Mouse (Mus musculus): ENCODE data around the gene Cyp3a16. TPM values are rescaled to one million over a fixed set of nuclear protein-coding genes. Genes with fewer than 3 reads are reported as not detected.
"Not testable (repeated sequence)": the region's sequence is repeated elsewhere in the genome, so short reads cannot be mapped to it uniquely, and the experiment has no call there.

Gene Cyp3a16
- polyA plus RNA-seq, 1 experiment: not detected

- H3K4me3 ChIP-seq: no peak overlapping the region
- H3K4me2 ChIP-seq (ENCODE audit: low read depth): no peak overlapping the region
- H3K36me3 ChIP-seq (ENCODE audit: control insufficient read depth, insufficient read depth): no peaks in the 10 kb centered on the region
- no peaks in the 10 kb centered on the region for H3K79me2 ChIP-seq (ENCODE audit: control insufficient read depth, insufficient read depth)
- no peaks in the 10 kb centered on the region for H3K27me3 ChIP-seq (ENCODE audit: control insufficient read depth, insufficient read depth, insufficient read length)
- no peak overlapping the region for H3ac ChIP-seq (ENCODE audit: control insufficient read depth, insufficient read length)
- TF ChIP-seq CEBPB (IDR thresholded peaks at IDR 0.05; ENCODE audit: insufficient read depth, poor library complexity, severe bottlenecking) (no peak), E2F4 (IDR thresholded peaks at IDR 0.05; ENCODE audit: insufficient read depth) (no peak), TCF3 (IDR thresholded peaks at IDR 0.05; ENCODE audit: insufficient read length, low read depth) (no peak), MYOG (IDR thresholded peaks at IDR 0.05; ENCODE audit: control insufficient read depth in 1 of 3, insufficient read depth in 1 of 3, insufficient read length in 2 of 3, low read depth in 2 of 3) (no peak), USF1 (IDR thresholded peaks at IDR 0.05; ENCODE audit: low read depth) (no peak), TCF12 (IDR thresholded peaks at IDR 0.05; ENCODE audit: insufficient read depth, poor library complexity, severe bottlenecking) (no peak), POLR2AphosphoS2 (IDR thresholded peaks at IDR 0.05; ENCODE audit: insufficient read length, low read depth) (no peak), SRF (IDR thresholded peaks at IDR 0.05; ENCODE audit: control insufficient read depth, insufficient read length, low read depth) (no peak), REST (IDR thresholded peaks at IDR 0.05; ENCODE audit: insufficient read depth, insufficient read length) (no peak), MYOD1 (IDR thresholded peaks at IDR 0.05; ENCODE audit: control insufficient read depth in 1 of 3, insufficient read length in 2 of 3, low read depth in 2 of 3) (no peak), MAX (IDR thresholded peaks at IDR 0.05; ENCODE audit: low read depth) (no peak)
Observed at GRCm38 (mm10) chr5:145433688-145434087, 35.8 kb downstream of the Cyp3a16 start.

- Histone ChIP-seq H3ac (ENCODE audit: control insufficient read depth, insufficient read length) (no peak overlapping the region), H3K79me2 (ENCODE audit: control insufficient read depth, insufficient read depth) (no peaks in the 10 kb centered on the region), H3K4me2 (ENCODE audit: low read depth) (no peak overlapping the region), H3K27me3 (ENCODE audit: control insufficient read depth, insufficient read depth, insufficient read length) (no peaks in the 10 kb centered on the region), H3K4me3 (no peak overlapping the region), H3K36me3 (ENCODE audit: control insufficient read depth, insufficient read depth) (no peaks in the 10 kb centered on the region)
- TF ChIP-seq TCF12 (IDR thresholded peaks at IDR 0.05; ENCODE audit: insufficient read depth, poor library complexity, severe bottlenecking) (no peak), CEBPB (IDR thresholded peaks at IDR 0.05; ENCODE audit: insufficient read depth, poor library complexity, severe bottlenecking) (no peak), MAX (IDR thresholded peaks at IDR 0.05; ENCODE audit: low read depth) (no peak), SRF (IDR thresholded peaks at IDR 0.05; ENCODE audit: control insufficient read depth, insufficient read length, low read depth) (no peak), E2F4 (IDR thresholded peaks at IDR 0.05; ENCODE audit: insufficient read depth) (no peak), POLR2A (IDR thresholded peaks at IDR 0.05; ENCODE audit: insufficient read length, low read depth) (no peak), MYOD1 (IDR thresholded peaks at IDR 0.05; ENCODE audit: control insufficient read depth in 1 of 3, insufficient read length in 2 of 3, low read depth in 2 of 3) (no peak), REST (IDR thresholded peaks at IDR 0.05; ENCODE audit: insufficient read depth, insufficient read length) (no peak), USF1 (IDR thresholded peaks at IDR 0.05; ENCODE audit: low read depth) (no peak), MYOG (IDR thresholded peaks at IDR 0.05; ENCODE audit: control insufficient read depth in 1 of 3, insufficient read depth in 1 of 3, insufficient read length in 2 of 3, low read depth in 2 of 3) (no peak), POLR2AphosphoS2 (IDR thresholded peaks at IDR 0.05; ENCODE audit: insufficient read length, low read depth) (no peak), TCF3 (IDR thresholded peaks at IDR 0.05; ENCODE audit: insufficient read length, low read depth) (no peak)
Observed at GRCm38 (mm10) chr5:145431004-145431403, 38.5 kb downstream of the Cyp3a16 start.

DNA sequence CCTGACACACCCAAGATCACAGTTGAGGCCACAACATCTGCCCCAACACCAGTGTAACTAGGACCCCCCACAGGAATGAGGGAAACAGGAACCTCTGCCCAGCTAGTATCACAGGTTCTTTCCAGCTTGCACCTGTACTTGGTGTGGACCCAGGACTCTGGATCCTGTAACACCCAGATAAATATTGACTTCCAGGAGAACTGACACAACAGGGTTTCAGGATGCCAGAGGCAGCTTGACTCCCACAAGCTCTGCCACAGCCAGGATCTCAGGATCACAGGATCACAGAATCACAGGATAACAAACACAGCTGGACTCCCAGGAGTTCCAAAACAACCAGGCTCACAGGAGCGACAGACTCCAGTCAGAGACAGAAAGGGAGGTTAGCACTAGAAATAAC is 47.2 kb downstream of the Cyp3a16 start:
- Histone ChIP-seq H3K27me3 (ENCODE audit: control insufficient read depth, insufficient read depth, insufficient read length) (no peaks in the 10 kb centered on the region), H3K79me2 (ENCODE audit: control insufficient read depth, insufficient read depth) (no peaks in the 10 kb centered on the region), H3K4me2 (ENCODE audit: low read depth) (no peak overlapping the region), H3K4me3 (no peak overlapping the region), H3K36me3 (ENCODE audit: control insufficient read depth, insufficient read depth) (no peaks in the 10 kb centered on the region), H3ac (ENCODE audit: control insufficient read depth, insufficient read length) (no peak overlapping the region)
- TF ChIP-seq MAX (IDR thresholded peaks at IDR 0.05; ENCODE audit: low read depth): no peak
- no peak for TF ChIP-seq SRF (IDR thresholded peaks at IDR 0.05; ENCODE audit: control insufficient read depth, insufficient read length, low read depth)
- no peak for TF ChIP-seq USF1 (IDR thresholded peaks at IDR 0.05; ENCODE audit: low read depth)
- no peak for TF ChIP-seq E2F4 (IDR thresholded peaks at IDR 0.05; ENCODE audit: insufficient read depth)
- TF ChIP-seq MYOG (IDR thresholded peaks at IDR 0.05; ENCODE audit: control insufficient read depth in 1 of 3, insufficient read depth in 1 of 3, insufficient read length in 2 of 3, low read depth in 2 of 3): no peak
- TF ChIP-seq TCF3 (IDR thresholded peaks at IDR 0.05; ENCODE audit: insufficient read length, low read depth): no peak

DNA sequence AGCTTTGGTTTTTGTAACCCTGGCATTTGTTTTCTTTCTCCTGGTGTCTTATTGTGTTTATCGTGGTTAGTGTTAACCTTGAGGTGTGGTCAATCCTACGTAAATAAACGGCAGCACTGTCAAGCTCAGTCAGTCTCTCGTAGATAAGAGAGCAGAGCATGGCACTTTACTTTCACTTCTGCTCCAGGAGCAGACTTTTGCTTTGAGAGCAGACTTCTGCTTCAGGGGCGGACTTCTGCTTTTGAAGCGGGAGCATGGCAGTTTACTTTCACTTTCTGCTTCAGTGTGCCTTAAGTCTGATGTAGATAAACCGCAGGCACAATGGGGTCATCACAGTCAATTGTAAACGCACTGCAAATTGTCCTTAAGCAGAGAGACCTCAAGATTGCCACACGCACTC is 54.1 kb downstream of the Cyp3a16 start:
- H3ac ChIP-seq (ENCODE audit: control insufficient read depth, insufficient read length); H3K27me3 ChIP-seq (ENCODE audit: control insufficient read depth, insufficient read depth, insufficient read length); H3K79me2 ChIP-seq (ENCODE audit: control insufficient read depth, insufficient read depth); H3K36me3 ChIP-seq (ENCODE audit: control insufficient read depth, insufficient read depth): not testable (repeated sequence)
- Histone ChIP-seq H3K4me3 (peak overlapping the region; percentile 37), H3K4me2 (ENCODE audit: low read depth) (peak overlapping the region; percentile 67)

Other genes starting within 250 kb of the Cyp3a16 start
- 11.5 TPM for gene Zfp655, start 238.0 kb downstream of the Cyp3a16 start, polyA plus RNA-seq (2012; fragmentation: generic; extraction: Trizol)
- gene Zscan25, start 189.2 kb downstream of the Cyp3a16 start, polyA plus RNA-seq (2012; fragmentation: generic; extraction: Trizol): 10.0 TPM
- gene Cyp3a57, start 124.4 kb downstream of the Cyp3a16 start, polyA plus RNA-seq (2012; fragmentation: generic; extraction: Trizol): not detected
- not detected for gene Cyp3a41b, start 115.0 kb upstream of the Cyp3a16 start, polyA plus RNA-seq (2012; fragmentation: generic; extraction: Trizol)

Measured in myocyte (in vitro differentiated cells).